Mouse (Mus musculus) embryonic facial prominence, embryonic 14.5 days (tissue): ENCODE measurements around the gene Tpst1. TPM values are rescaled to one million over a fixed set of nuclear protein-coding genes. Genes with fewer than 3 reads are reported as not detected.

Experiments
- ATAC-seq: fragments of 200-750 bp; cut with Nextera tagmentation; 2 replicates; pipeline ENCODE4 v1.8.0; 2017; ENCODE audit warnings: low read depth, moderate number of reproducible peaks, moderate TSS enrichment
- DNase-seq: peaks from one replicate; pipeline ENCODE4 v3.0.0-alpha.2; 2015; ENCODE audit warnings: low spot score
- H3K27ac ChIP-seq: fragments of 300-500 bp; sonication (generic); replicated peaks from 2 replicates; pipeline ENCODE4 v1.5.1; 2014; ENCODE audit warnings: low read depth, mild to moderate bottlenecking, low read length, moderate library complexity
- H3K27me3 ChIP-seq: fragments of 300-500 bp; sonication (generic); replicated peaks from 2 replicates; pipeline ENCODE4 v1.6.1; 2014; ENCODE audit warnings: low read length; ENCODE audit not compliant: control insufficient read depth, insufficient read depth
- H3K36me3 ChIP-seq: fragments of 300-500 bp; sonication (generic); 2 replicates; pipeline ENCODE4 v1.6.1; 2014; ENCODE audit warnings: low read length, mixed read lengths; ENCODE audit not compliant: control insufficient read depth, insufficient read depth
- H3K4me1 ChIP-seq: fragments of 300-500 bp; sonication (generic); 2 replicates; pipeline ENCODE4 v1.6.1; 2014; ENCODE audit warnings: antibody characterized with exemption, low read length; ENCODE audit not compliant: control insufficient read depth, insufficient read depth
- H3K4me2 ChIP-seq: fragments of 300-500 bp; sonication (generic); 2 replicates; pipeline ENCODE4 v1.6.1; 2014; ENCODE audit warnings: low read depth, mild to moderate bottlenecking, low read length, moderate library complexity, mixed read lengths
- H3K4me3 ChIP-seq: fragments of 300-500 bp; sonication (generic); 2 replicates; pipeline ENCODE4 v1.5.1; 2014; ENCODE audit warnings: low read depth, mild to moderate bottlenecking, low read length
- H3K9ac ChIP-seq: fragments of 300-500 bp; sonication (generic); 2 replicates; pipeline ENCODE4 v1.6.1; 2014; ENCODE audit warnings: low read depth, mild to moderate bottlenecking, low read length, moderate library complexity, mixed read lengths
- H3K9me3 ChIP-seq: fragments of 300-500 bp; sonication (generic); 2 replicates; pipeline ENCODE4 v1.6.1; 2016; ENCODE audit warnings: low read length; ENCODE audit not compliant: control insufficient read depth
- WGBS: fragments of 180-500 bp; shearing (Covaris S2); extraction: QIAGEN DNeasy Blood & Tissue Kit; methylation state at CpG from one replicate; pipeline ENCODE4 v1.1.7; 2014; 5-methylcytosine and 5-hydroxymethylcytosine counted together
- polyA plus RNA-seq: library from polyadenylated mRNA; unstranded; fragments of >200 nt; fragmentation: Nextera tagmentation; extraction: Ambion mirVana; gene quantifications from 2 replicates; pipeline ENCODE4 v1.2.1, GENCODE M21; 2014

Gene Tpst1
- polyA plus RNA-seq, 1 experiment from 2014 or later = 94.0 TPM

- H3K9me3 ChIP-seq = no peaks in the 10 kb centered on the region
- no peaks in the 10 kb centered on the region for H3K27me3 ChIP-seq
- 72% methylated on average over 15 of the region's 15 CpGs for WGBS
- ATAC-seq (no peak), DNase-seq (peak; percentile 46)
- H3K4me2 ChIP-seq = no peak overlapping the region
- peaks cover 38% of the 10 kb centered on the region for H3K36me3 ChIP-seq
- no peak overlapping the region for H3K9ac ChIP-seq
- H3K4me3 ChIP-seq = no peak overlapping the region
- no peaks in the 10 kb centered on the region for H3K4me1 ChIP-seq
- H3K27ac ChIP-seq = no peak overlapping the region
Measured at GRCm38 (mm10) chr5:130048786-130049520, 24.2 kb upstream of the Tpst1 start.

GRCm38 (mm10) chr5:130050416-130050815 lies 22.7 kb upstream of the Tpst1 start:
- Histone ChIP-seq H3K4me1 (no peaks in the 10 kb centered on the region), H3K27ac (no peak overlapping the region), H3K4me2 (no peak overlapping the region), H3K36me3 (peaks cover 42% of the 10 kb centered on the region), H3K9ac (no peak overlapping the region), H3K27me3 (no peaks in the 10 kb centered on the region), H3K9me3 (no peaks in the 10 kb centered on the region), H3K4me3 (no peak overlapping the region)
- 39% methylated on average over 6 of the region's 6 CpGs for WGBS
- DNase-seq (peak; percentile 57), ATAC-seq (peak; percentile 70)

GRCm38 (mm10) chr5:130051073-130051860 lies 21.9 kb upstream of the Tpst1 start:
- 80% methylated on average over 15 of the region's 15 CpGs for WGBS

GRCm38 (mm10) chr5:130052510-130052909 lies 20.6 kb upstream of the Tpst1 start:
- Histone ChIP-seq H3K9ac (no peak overlapping the region), H3K9me3 (no peaks in the 10 kb centered on the region), H3K27ac (no peak overlapping the region), H3K4me3 (no peak overlapping the region), H3K4me2 (no peak overlapping the region), H3K36me3 (peaks cover 30% of the 10 kb centered on the region), H3K4me1 (no peaks in the 10 kb centered on the region), H3K27me3 (no peaks in the 10 kb centered on the region)
- DNase-seq (no peak), ATAC-seq (no peak)
- WGBS = 77% methylated on average over 5 of the region's 5 CpGs

More at GRCm38 (mm10) chr5:130051073-130051860, 21.9 kb upstream of the Tpst1 start:
- H3K27ac ChIP-seq = no peak overlapping the region
- H3K36me3 ChIP-seq = peaks cover 41% of the 10 kb centered on the region
- no peaks in the 10 kb centered on the region for H3K9me3 ChIP-seq
- DNase-seq (no peak), ATAC-seq (no peak)
- no peaks in the 10 kb centered on the region for H3K27me3 ChIP-seq
- H3K4me1 ChIP-seq = no peaks in the 10 kb centered on the region
- no peak overlapping the region for H3K9ac ChIP-seq
- no peak overlapping the region for H3K4me2 ChIP-seq
- H3K4me3 ChIP-seq = no peak overlapping the region

GRCm38 (mm10) chr5:130052955-130053354 lies 20.2 kb upstream of the Tpst1 start:
- Histone ChIP-seq H3K9ac (no peak overlapping the region), H3K36me3 (peaks cover 26% of the 10 kb centered on the region), H3K4me3 (no peak overlapping the region), H3K9me3 (no peaks in the 10 kb centered on the region), H3K27ac (no peak overlapping the region), H3K4me1 (no peaks in the 10 kb centered on the region), H3K27me3 (no peaks in the 10 kb centered on the region), H3K4me2 (no peak overlapping the region)
- ATAC-seq (no peak), DNase-seq (no peak)
- WGBS = 86% methylated on average over 6 of the region's 6 CpGs

GRCm38 (mm10) chr5:130055688-130056087 lies 17.4 kb upstream of the Tpst1 start:
- Histone ChIP-seq H3K4me3 (no peak overlapping the region), H3K27me3 (no peaks in the 10 kb centered on the region), H3K9ac (no peak overlapping the region), H3K4me1 (no peaks in the 10 kb centered on the region), H3K27ac (no peak overlapping the region), H3K36me3 (peaks cover 34% of the 10 kb centered on the region), H3K9me3 (no peaks in the 10 kb centered on the region), H3K4me2 (no peak overlapping the region)
- 92% methylated on average over 4 of the region's 4 CpGs for WGBS
- ATAC-seq = no peak
- no peak for DNase-seq

GRCm38 (mm10) chr5:130056303-130056702 lies 16.8 kb upstream of the Tpst1 start:
- H3K27ac ChIP-seq = no peak overlapping the region
- no peaks in the 10 kb centered on the region for H3K9me3 ChIP-seq
- H3K9ac ChIP-seq = no peak overlapping the region
- no peak overlapping the region for H3K4me3 ChIP-seq
- DNase-seq (no peak), ATAC-seq (no peak)
- 87% methylated on average over 2 of the region's 2 CpGs for WGBS
- H3K4me1 ChIP-seq = no peaks in the 10 kb centered on the region
- H3K4me2 ChIP-seq = no peak overlapping the region
- peaks cover 35% of the 10 kb centered on the region for H3K36me3 ChIP-seq
- H3K27me3 ChIP-seq = no peaks in the 10 kb centered on the region

GRCm38 (mm10) chr5:130059413-130060328 lies 13.5 kb upstream of the Tpst1 start:
- peak; percentile 41; the same call in 1 of the 2 replicates for ATAC-seq

More at GRCm38 (mm10) chr5:130059413-130060328, 13.5 kb upstream of the Tpst1 start:
- Histone ChIP-seq H3K27ac (peak overlapping the region; percentile 28; the same call in 1 of the 2 replicates), H3K27me3 (no peaks in the 10 kb centered on the region), H3K9me3 (no peaks in the 10 kb centered on the region), H3K4me1 (no peaks in the 10 kb centered on the region), H3K36me3 (peaks cover 29% of the 10 kb centered on the region), H3K4me3 (no peak overlapping the region), H3K9ac (no peak overlapping the region), H3K4me2 (no peak overlapping the region)
- WGBS = 76% methylated on average over 12 of the region's 12 CpGs
- peak; percentile 40 for DNase-seq
